Mouse (Mus musculus): ENCODE results near the gene Rbms1.

The Rbms1 gene

DNA sequence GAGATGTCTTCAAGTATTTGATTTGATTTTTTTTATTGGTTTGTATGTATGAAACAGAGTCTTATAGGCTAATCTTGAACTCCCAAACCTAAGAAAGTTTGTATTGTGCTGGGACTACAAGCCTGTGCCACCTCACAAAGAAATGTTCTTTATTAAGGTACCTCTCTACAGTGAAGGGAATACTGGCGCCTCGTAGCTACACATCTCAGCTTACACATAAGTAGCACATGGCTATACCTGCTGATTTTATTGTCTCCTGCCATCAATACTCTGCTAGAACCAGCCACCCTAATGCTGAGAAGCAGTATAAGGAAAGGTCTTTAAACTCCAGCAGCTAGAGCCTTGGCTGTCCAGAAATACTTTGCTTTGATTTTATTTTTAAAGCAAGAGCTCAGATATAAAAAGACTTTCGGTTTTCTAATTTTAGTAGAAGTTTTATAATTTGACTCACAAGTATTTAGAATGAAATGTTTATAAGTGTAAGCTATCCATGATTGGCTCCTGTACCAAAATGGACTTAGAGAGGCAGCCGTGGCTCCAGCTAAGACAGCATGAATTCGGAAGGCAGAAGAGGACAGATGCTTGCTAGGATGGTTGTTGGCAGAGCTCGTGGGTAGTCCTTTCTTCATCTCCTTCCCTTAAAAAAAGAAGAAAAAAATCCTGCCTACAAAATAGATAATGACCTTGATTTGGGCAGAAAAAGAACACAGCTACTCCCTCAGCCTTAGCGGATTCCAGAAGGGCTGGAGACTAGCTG, 48.3 kb downstream of the Rbms1 start:
- no peak for DNase-seq

DNA sequence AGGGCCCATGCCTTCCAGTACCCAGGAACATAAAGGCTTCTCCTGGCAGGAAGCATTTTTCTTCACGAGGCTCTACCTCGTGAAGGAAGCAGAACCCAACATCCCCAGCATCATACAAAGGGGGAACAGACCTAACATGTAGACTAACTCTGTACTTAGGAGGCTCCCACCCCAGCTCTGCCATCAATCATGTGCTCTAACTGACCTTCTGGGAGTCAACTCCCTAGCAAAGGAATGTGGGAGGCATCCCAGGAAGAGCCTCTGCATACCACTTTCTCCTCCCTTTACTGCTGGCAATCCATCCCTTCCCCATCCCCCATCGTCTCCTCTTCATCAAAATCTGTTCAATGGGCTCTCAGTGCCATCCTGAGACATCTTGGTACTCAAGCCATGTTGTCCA, 49.7 kb downstream of the Rbms1 start:
- no peak for DNase-seq

DNA sequence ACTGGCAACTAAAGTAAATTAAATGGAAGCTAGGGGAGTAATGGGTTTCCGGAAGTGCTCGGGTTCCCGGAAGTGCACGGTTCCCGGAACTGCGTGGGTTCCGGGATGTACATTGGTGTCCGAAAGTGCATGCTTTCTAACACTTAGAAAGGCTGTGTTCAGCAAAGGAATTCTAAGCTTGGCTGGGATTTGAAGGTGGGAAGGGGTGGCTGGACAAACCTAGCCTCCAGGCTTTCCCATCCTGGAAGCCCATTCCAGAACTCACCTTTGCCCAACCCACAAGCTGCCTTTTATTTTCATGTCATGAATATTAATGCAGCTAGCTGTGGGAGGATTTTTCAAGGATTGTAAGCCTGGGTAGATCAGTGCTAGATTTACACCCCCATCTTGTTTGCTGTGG, 51.3 kb downstream of the Rbms1 start:
- DNase-seq = no peak

DNA sequence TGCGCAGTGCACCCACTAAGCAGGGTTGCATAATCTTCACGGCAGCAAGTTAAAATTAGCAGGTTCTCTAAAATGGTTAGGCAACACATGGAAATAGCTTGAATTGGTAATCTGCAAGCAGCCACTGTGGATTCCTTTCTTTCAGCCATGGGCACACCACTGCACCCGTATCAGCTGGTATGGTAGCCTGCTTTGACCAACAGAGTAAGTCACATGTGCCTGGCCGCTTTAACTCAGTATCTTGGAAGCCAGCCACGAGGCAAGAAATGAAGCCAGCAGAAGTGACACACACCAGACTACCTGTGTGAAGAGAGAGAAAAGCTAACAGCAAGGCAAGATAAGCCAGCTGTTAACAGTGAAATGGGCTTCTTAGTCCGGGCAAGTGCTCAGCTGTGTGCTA, 52.2 kb downstream of the Rbms1 start:
- peak; percentile 81 for DNase-seq

DNA sequence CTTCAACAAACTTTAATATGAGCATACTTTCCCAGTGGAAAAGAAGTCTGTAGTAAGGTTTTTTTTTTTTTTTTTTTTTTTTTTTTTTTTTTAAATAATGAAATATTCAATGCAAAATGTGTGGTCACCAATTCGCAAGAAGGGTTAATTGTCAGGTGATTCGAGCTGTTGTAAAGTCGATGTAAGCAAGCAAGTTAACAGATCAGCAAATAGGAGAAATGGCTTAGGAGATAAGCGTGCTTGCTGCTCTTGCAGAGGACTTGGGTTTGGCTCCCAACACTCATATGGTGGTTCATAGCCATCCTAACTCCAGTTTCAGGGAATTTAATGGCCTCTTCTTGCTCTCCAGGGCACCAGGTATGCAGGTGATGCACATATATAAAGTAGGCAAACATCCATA, 54.4 kb downstream of the Rbms1 start:
- no peak for DNase-seq

DNA sequence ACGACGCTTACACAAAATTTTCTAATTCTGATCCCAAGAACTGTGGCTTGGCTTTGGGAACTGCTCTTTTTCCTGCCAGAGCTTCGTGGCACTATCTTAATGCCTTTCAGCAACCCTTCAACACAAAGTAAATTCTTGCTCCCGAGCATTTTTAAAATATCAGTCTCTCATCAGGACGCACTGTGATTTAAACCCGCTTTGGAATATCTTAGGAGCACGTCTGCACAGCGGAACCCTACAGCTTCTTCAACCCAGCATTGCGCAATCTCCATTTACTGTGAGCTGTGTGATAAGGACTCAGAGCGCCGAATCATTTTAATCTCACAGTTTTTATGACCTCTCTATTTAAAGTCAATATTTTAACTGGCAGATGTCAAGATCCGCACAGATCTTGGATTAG, 54.9 kb downstream of the Rbms1 start:
- no peak for DNase-seq

DNA sequence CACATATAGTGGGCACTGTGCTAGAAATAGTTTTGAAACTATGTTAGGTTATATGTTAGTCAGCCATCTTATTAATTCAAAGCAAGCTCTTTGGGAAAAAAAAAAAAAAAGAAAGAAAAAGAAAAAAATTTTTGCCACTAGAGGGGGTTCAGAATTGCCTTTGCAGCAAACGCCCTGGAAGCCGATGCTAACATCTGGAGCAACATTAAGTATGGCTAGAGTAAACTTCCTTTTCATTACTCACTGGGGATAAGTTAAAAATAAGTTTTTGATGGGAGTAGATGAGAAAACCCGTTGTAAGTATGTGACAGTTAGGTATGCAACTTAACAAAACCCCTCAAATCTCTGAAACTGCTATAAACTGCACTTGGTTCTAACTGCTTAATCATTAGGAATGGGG, 57.7 kb downstream of the Rbms1 start:
- DNase-seq = no peak

DNA sequence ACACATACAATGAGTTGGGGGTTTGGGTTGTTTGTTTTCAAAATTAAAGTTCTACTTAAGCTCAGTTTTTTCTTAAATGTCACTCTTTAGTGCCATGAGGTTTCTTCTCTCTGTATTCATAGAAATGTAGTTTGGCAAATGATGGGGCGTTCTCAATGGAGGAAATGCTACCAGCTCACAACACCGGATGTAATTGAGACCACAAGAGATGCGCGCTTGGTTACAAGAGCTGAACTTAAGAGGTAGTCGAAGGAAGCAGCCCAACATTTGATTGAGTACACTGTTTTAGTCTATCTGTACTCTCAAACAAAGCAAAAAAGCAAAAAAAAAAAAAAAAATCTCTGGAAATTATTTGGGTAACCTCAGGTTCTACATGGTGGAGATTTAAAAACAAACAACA, 58.9 kb downstream of the Rbms1 start:
- no peak for DNase-seq

DNA sequence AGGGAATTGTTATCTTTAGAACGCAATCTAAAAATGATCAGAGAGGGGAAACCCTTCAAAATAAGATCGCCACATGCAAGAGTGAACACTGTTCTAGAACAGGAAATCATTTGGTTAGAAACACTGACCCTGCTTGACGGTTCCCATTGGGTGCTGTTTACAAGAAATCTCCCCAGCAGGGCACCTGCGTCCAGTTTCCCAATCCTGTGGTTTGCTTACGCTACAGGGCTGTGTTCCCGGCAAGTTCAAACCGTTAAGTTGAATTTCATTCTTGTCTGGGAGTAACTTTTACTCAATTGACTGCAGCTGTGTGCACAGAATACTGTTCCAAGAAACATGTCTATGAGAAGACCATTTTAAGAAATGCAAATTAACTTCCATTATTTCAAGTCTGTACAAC, 59.5 kb downstream of the Rbms1 start:
- DNase-seq = no peak

DNA sequence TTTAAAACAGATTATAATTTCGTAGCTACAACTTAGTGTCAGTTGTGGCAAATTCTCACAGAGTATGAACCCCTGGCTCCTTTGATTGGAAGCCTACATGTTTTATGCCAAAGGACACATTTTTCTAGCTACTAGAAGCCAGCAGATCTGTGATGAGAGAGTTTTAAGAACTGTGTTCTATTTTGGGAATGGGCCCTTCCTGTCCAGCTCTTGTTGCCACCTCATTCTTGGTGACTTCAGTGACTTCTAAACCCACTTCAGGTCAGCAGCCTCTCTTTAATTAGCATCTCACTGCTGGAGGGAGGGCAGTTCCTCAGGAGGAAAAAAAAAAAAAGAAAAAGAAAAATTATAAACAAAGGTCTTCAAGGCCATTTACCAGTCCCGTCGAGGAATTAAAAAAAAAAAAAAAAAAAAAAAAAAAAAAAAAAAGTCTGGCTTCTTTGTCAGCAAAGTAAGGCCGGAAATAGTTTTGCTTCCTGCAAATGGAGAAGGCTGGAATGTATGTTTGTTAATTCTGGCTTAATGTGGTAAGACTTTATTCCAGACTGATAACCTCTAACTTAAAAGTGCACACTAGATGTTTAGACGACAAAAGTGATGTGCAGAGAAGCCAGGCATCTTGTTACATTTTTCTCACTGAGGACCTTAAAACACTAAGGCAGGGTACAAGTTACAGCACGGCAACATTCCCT, 60.4 kb downstream of the Rbms1 start:
- DNase-seq = no peak

DNA sequence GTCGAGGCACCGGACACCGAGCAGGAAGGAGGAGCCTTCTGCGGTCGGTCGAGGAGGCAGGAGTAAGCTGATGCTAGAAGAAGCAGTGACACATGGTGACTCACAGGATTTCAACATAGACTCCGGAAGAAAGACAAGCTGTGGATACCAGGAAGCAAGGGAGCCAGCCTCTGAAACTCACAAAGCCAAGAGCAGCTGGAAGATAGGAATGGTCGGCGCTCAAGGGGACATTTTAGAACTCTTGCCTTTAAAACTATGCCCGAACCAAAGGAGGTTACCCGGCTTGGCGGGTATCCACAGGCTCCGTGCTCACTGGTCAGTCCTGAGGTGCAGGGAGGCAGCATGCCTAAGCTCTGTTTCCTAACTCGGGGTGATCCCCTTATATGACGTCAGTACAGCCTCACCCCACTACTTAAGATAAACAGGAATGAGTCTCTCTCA, 61.5 kb downstream of the Rbms1 start:
- peak; percentile 42 for DNase-seq

DNA sequence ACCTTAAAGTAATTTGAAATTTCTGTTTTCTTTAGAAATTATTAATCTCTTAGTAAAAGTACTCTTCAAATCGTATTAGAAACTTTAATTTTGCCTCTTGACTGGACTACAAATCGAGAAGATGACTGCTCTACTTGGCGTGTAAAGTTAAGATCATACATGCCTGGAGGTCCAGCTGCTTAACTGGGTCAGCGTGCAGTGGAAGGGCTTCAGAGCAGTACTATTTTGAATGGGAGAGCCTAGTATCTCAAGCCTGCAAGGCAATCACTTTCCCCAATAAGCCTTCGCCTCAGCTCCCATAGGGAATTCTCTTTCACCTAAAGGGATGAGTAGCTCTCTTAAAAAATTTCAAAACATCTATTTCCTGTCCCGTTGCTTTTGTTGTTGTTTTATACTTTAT, 62.0 kb downstream of the Rbms1 start:
- DNase-seq = no peak

DNA sequence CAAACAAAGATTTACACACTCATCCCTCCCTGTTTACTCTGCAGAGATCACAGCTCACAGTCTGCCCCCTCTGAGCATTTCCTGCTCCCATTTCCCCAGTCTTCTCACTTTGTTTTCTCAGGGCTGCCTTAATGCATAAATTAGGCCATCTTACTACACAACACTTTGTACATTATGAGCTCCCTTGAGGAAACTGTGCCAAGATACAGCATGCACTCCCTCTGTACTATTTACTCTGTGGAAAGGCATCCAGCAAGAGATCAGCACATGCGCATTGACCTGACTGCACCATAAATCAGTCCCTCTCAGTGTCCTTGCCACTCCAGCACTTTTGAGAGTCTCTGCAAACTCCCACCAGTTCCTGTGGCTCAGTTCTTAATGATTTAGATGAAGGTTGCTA, 70.0 kb downstream of the Rbms1 start:
- no peak for DNase-seq

DNA sequence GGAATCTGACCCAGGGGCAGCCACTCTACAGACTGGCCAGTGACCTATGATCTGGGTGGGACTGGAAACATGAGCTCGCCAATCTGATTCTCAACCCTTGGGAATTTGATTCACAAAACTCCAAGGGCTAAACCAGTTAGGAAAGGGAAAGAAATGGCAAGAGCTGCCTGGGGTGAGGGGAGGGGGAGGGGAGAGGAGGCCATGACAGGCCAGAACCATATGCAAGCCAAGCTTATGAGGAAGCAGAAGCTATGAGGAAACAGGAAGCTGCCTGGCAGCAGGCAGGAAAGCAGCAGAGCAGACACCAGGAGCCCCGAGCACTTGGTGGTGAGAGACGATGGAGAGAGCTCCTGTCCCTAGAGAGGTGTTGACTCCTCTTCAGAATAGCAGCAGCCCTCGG, 79.1 kb downstream of the Rbms1 start:
- no peak for DNase-seq

DNA sequence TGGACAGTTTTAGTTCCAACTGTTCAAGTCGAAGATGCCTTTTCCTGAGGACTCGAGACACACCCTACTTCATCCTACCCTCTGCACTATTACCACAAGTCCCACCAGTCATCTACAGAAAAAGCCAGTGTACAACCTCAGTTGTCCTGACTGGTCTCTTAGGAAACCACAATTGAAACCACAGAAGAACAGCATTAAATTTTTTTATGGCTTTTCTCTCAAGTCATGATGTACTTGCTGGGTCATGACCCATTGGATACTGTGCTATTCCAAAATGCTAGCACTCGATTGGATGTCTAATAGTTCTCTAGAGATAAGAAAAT, 80.0 kb downstream of the Rbms1 start:
- no peak for DNase-seq

DNA sequence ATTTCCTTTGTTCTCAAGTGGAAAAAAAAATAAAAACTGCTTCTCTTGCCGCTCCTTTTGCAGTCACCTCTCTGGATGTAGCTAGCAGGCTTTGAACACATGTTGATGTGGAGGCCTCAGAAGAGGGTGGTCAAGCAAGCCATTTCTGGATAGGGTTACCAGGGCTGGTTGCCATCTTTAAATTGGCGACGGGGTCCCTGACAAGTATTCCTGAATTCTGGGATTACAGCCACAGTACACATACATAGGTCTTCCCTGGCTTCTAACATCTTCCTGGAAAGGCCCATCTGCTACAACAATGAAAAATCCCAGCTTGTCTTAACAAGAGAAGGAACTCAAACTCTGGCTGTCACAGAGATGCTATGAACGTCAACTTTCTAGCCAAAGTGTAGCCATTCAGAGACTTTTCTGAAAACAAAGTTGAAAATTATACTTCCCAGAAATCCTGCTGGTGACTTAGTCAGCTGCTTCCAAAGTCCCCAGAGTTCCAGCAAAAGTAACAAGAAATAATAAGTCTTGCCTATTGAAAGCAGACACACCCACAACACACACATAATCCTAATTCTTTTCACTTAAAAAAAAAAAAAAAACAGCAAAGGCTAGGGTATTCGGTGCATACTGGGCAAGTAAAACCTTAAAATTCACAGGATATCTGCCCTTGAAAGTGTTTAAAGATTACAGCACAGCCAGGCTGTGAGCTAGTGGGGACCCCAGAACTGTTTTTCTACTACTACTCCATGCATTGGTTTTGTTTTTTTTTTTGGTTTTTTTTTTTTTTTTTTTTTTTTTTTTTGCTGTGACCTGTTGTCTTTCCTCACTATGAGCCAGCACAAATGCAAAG, 80.6 kb downstream of the Rbms1 start:
- no peak for DNase-seq

DNA sequence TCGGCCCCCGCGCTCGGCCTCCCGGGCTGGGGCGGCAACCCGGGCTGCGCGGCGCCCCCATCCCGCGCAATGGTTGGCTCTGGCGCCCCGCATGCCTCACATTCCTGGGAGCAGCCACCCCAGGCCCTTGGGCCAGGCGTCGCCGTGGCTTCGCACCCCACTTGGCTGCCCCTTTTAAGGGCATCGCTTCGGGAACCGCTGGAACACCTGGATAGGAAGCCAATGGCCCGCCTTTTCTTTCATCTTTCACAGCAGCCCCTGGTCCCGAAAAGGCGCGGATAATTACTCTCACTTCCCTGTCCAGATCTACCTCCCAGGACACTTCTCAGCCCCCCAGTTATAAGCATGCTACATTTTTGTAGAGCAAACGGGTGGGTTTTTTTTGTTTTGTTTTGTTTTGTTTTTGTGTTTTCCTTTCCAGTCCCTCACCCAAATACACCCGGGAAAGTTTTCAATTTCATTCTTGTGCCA, 81.4 kb downstream of the Rbms1 start:
- no peak for DNase-seq

DNA sequence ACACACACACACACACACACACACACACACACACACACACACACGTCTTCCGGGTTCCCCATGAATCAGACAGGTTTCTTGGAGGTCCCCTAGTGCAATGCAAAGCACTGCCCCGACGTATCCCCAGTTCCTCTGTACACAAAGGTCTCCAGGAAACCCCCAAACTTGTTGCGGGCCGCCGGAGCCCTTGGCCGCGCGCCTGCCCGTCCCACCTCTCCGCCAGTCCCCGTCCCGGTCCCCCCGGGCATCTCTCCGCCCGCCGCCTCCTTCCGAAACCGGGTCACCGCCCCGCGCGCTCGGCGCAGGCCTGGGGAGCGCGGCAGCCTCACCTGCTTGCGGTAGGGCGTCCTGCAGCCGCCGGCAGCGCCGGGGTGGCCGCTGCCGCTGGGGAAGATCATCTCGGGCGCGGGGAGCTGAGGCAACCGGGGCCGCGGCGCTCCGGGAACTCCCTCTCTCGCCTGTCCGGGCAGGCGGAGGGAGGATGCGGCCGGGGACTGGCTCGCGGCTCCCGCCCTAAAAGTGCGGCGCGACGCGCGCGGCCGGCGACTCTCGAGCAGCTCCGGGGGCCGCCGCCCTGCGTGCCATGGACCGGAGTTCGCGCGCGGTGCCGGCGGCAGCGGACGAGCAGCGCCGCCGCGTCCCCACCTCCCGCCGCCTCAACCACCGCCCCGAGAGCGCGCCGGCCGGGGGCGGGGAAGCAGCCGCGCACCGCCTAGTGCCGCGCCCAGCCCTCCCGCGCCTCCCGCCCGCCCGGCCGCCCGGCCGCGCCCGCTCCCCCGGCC, 82.0 kb downstream of the Rbms1 start:
- DNase-seq = peak; percentile 82

DNA sequence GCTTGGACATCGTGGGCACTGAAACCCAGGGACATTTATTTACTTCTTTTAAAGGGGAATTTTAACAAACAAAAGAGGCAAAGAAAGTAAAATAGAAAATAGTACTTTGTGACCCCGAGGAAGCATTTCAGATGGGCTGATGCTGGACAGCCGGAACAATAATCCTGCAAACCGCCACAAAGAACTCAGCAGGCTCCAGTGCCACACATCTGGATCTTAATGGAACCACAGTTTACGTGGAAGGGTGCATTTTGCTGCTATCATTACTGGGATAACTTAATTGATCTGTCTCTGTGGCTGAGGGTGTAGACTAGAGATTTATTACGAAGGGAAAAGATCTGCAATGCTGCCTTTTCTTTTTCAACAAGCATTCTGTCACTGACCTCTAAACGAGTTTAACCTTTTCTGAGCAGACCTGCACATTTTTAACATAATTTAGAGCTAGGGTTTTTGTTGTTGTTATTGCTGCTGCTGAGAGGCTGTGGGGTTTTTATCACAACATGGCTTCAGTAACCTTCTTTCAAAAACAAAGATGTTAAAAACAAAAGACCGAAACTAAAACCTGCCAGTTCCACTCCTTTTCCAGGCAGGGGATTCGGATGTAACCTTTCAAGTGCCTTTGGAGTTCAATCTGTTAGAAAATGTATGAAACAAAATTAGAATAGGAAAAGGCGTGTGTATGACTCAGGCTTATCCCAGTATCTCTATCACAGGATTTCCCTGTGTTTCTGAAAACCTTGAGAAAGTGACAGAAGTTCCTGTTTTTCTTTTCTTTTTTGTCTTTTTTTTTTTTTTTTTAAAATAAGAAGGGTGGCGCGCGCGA, 82.8 kb downstream of the Rbms1 start:
- no peak for DNase-seq

DNA sequence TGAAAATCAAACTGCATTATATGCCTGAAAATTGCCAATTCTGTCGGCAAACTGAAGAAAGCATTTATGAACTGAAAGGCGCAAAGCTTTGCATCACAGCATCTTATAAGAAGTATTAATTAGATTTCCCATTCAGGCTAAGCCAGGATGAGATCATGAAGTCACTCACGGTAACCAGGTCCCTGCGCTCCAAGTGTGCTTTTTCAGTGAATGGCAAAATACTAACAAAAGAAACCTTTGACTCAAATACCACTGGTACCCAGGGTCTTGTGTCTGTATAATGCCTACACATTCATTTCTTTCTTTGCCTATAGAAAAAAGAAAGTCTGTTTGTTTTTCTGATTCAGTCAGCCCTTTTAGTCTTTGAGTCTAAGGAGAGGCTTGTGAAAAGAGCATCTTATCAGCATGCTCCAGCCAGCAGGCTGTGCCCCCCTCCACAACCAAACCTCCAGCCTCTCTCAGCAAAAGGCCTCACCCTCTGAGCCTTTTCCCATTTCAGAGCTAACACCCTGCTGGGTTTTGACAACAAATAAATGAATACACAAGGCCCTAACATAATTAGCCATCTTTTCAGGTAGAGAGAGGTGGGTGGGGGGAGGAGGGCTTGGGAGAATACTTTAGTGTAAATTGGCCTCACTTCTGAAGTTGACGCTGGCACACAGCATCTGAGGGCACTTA, 83.7 kb downstream of the Rbms1 start:
- no peak for DNase-seq
